Mouse (Mus musculus) kidney, adult 18-20 months (tissue): ENCODE results near the gene Tspan4.

Source experiments
- DNase-seq: peaks from one replicate; pipeline ENCODE4 v3.0.0; 2021

Tspan4 gene

DNA sequence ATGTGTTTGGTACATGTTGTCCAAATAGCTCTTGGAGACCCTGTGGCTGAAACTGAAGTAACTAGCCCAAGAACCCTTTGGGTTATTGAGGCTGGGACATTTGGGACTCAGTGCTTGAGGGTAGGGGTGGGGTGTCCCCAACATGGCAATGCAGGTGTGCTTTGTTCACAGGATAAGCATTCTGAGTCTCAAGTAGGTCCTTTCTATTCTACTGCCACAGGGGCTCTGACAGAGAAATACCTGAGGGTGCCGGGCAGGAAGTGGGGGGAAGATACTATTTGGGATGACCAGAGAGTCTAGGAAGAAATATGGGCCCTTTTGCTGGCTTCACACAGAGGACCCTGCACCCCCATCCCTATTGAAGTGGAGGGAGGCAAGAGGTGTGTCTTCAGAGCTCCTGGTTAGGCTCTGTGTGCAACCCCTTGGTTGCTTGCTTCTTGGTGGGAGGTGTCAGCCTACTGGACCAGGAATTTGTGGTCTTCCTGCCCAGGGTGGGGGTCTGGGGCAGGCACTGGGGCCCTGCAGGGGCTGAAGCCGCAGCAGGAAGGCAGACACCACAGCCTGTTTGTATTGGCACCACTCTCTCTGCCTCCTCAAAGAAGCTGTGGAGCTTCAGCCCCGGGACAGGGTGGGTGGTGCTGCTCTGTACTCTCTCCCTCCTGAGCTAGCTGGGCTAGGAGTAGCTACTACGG, 2.7 kb downstream of the Tspan4 start:
- no peak for DNase-seq

DNA sequence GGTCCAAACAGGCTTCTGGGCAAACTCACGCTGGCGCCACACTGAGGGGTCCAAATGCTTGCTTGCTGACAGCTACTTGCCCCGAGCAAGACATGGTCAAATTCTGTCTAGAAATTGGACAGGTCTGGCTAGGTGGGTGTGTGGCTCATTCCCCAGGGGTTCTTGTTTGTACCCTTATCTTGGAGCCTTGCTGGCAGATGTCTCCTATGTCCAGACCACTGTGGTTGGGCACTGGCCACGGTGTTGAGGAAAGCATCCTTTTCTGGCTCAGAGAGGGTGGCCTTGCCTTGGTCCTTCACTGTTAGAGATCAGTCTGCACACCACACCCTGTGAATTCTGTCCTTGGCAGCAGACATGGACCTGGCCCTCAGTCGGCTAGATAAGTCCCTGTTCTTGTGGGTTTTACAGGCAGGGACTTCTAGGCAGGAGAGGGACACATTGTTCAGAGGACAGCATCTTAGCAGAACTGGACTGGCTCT, 3.3 kb downstream of the Tspan4 start:
- DNase-seq: no peak

DNA sequence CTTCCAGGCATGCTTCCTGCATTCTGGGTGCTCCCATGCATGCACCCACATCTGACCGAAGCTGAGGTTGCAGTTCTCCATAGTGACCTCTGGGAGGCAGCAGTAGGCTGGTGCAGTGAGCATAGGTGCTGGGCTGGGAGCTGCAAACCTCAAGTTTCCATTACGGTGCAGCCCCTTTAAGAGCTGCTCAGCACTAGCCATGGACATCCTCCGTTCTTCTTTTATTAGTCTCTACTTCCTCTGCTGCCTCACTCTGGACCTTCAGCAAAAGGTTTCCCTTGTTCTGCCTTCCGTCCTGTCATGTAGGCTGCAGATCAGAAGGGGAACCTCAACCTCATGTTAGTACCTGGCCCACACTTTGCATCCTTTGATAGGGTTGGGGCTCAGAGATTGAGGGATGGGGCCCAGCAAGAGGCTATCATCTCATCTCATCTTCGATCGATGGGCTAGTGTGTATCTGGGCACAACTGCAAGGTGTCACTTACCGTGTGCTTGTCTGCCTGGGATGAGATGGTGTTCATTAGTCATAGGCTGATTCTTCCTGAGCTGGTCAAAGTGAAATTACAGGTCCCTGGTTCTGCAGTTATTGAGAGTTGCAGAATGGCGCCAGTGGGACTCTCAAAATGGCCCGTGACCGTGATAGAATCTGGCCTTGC, 5.9 kb downstream of the Tspan4 start:
- DNase-seq: peak; percentile 77

DNA sequence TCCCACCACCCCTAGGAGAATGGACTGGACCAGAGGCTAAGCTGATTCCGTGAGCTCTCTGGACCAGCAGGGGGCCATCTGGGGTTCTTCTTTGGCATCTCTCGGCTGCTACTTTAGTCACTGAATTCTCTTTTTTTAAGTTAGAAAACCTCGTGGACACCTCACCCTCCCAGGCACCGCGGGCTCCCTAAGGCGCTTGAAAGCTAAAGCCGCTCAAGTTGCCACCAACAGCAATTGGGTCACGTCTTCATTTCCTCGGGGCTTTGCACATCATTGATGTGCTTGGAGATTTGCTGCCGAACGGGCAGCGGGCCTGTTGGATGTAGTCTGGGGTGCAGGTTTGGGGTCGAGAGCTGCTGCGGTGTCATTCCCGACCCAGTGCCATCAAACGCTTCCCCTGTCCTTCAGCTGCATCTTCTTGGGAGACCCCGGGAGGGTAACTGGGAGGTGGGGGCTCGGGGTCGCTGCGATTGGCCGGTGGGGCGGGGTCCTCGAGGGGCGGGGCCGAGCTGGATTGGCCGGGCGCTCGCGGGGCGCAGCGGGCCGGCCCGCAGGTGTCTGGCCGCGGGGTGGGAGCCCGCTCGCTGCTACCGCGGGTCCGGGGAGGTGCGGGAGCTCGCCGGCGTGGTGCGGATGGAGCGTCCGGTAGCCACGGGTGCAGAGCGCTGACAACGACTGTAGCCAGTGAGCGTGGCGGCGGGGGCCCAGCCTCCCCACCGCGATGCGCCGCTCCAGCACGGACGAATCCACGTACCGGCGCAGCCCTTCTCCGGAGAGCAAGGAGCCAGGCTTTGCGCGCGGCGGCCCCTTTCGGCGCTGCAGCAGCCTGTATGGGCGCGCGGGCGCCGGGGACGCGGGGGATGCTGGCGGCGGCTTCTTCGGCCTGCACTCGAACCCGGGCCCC, 6.7 kb downstream of the Tspan4 start:
- peak; percentile 62 for DNase-seq

DNA sequence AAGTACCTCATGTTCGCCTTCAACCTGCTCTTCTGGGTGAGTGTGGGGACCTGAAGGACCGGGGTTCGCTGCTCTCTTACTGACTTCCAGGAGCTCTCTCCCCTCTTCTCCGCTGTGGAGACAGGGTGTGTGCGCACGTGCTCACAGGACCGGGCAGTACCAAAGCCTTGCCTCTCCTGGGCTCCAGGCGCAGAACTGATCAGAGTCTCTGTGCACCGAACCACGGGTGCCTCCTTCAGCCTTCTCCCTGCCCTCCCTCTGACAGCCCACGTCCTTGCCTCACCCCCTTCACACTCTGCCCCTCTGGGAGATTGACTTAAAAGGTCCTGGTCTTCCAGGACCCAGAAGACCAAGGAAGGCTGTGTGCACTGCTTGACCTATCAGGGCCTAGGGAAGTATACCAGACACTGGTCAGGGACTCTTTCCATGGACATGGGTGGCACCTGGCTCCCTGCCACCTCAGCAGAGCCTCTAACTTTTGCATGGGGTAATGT, 7.5 kb downstream of the Tspan4 start:
- no peak for DNase-seq

DNA sequence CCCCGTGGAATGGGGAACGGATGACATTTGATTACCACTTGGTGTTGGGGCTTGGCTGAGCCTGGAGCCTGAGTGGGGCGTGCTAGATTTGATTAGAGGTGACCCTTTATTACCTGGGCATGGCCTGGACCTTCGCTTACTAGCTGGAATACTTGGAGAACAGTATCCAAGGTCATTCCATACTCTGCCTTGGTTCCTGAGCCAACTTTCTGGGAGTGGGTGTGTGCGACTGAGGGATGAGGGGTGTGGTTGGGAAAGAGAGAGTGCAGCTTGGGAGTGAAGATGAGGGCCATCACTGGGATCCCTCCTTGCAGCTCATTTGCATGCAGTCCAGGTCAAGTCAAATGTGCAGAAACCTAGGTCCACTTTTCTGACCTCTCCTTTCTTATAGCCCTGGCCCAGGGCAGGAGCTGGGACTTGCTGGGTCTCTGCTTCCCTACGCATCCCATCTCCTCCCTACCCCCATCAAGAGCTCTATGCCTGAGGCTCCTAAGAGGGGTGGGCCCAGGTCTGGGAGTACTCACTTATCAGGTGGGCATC, 8.1 kb downstream of the Tspan4 start:
- DNase-seq: no peak

DNA sequence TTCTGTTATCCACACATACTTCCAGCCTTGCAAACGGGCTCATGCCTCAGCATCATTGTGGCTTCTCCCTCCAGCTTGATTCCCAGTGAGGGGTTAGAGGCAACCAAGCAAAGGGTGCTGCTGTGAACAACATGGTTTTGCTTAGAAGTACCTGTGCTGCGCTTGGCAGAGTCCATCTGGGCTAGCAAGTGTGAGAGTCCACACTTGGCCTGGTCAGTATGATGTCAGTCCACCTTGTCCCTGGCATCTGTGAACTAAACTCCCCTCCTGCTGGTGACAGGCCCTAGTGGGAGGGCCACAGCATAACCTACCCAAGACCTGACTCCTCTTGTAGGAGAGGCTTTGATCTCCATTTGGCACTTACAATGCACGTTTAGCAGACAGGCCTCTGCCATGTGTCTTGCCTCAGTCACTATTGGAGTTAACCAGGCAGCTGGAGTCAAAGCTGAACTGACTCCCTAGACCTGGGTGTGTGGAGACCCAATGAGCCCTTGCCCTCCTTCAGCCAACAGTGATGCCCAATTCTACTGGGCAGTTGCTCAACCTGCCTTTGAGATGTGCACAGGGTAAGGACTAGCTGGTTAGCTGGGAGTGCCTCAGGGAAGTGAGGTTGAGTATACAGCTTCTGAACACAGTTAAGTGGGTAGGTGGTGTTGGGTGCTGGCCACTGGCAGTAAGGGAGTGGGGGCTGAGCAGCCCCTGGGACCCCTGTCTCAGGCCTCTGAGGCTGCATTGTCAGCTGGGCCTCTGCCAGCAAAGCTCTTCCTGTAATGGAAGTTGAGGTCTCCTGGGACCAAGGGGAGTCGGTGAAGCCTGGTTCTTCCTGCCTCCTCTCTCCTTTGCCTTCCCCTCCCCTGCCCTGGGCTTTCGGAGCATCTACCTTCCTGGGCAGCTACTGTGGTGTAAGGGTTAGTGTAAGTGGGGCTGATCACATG, 9.4 kb downstream of the Tspan4 start:
- DNase-seq: no peak

DNA sequence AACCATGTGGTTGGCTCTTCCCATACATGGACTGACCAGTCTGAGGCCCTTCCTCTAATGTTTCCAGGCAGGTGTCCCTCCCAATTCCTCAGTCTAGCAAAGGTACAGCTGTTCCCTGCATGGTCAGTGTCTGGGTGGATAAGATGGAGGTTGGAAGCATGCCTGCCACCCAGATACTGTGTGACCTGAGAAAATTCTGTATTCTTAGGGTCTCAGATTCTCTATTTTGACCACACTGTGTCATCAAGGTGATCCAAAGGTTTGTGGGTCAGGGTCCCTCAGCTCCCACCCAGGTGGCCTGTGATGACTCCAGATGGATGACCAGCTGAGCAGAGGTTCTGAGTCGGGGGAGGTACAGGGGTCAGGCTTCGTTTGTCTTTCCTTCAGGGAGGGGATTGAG, 10.1 kb downstream of the Tspan4 start:
- DNase-seq: no peak

DNA sequence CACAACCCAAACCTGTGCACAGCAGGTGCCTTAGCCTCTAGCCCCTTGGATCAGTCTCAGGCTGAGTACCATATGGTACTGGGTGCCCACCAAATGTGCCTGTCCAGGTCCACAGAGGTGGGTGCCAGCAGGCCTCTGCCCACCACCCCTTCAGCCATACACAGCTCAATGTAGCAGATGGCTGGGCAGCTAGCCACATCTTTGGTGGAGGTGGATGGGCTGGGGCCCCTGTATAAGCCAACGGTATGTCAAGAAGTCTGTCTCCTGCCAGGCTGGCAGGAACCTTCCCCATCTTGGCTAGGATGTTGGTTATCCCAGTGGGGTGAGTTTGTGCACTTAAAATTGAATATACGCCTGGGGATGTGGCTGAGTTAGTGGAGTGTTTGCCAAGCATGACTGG, 10.6 kb downstream of the Tspan4 start:
- no peak for DNase-seq

DNA sequence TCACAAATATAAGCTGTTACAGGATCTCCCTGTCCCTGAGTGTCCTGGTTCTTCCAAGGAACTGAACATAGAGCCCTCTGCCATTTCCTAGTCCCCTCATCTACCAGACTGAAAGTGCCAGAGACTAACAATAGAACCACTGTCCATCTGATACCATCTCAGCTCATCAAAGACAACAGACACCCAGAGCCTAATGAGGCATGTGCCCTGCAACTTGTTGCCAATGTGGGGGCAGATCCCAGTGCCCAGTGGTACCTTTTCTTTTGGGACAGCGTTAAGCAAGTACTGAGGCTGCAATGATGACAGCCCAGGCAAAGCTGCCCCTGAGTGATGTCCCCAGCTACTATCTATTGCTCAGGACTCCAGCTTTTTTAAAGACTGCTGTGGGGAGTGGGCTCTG, 11.2 kb downstream of the Tspan4 start:
- no peak for DNase-seq

DNA sequence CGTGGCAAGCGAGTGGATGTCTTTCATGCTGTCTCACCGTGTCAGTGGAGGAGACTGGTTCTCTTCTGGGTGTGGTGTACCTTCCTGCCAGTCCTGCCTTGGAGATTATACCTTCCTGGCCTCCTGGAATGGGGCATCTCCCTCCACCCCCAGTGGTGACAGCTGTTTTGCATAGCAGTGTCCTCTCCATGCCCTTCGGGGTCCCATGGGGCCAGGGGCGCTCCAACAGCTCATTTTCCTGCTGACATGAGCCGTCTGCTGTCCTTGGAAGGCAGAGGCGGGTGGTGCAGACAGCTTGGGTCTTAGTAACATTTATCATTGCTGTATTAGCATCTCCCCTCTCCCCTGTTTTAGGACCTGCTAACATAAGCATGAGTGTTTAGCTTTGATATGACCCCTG, 12.1 kb downstream of the Tspan4 start:
- no peak for DNase-seq

DNA sequence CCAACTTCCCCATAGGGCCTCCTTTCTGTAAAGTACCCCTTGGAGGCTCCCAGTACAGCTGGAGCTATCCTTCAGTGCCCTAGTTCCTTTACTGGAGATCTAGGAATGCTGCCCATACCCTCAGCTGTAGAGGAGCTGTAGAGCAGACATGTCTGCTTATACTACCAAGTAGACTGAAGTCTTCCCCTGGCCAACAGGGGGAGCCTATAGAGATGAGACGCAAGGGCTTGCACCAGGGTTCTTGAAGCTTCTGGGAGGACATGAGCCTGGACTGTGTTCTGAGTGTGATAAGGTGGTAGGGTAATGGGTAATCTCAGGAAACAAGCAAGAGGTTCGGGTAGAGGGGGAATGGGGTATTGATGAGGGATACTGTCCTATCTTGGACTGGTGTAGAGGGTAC, 16.1 kb downstream of the Tspan4 start:
- DNase-seq: no peak

DNA sequence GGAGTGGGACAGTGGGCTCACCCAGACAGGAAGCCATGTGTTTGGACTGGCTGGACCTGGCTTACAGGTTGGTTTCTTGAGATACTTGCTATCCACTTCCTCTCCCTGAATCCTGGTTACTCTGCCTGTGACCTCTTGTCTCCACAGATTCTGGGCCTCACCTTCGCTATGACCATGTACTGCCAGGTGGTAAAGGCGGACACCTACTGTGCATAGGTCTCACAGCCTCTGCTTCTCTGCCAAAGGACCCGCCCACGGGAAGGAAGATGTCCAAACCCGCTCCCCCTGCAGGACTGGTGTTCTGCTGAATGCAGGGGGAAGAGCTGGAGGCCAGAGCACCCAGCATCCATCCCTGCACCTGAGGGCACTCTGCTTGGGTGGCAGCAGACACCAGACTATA, 17.7 kb downstream of the Tspan4 start:
- DNase-seq: no peak

DNA sequence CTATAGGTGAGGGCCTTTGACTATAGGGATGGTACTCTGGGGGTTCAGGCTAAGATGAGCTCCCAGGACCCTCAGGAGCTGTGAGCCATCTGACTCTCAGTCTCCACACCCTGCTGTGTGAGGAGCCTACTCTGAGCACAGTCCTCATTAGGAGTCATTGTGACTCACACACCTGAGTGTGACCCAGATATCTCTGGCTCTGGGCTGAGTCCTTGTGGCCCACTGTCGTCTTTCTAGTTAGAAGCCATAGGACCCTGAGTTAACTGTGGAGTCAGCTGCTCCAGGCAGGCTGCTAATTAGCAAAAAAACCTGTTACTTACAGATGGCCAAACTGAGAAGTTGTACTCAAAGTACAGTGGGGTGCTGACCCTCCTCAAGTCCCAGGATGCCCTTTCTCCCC, 18.7 kb downstream of the Tspan4 start:
- no peak for DNase-seq

DNA sequence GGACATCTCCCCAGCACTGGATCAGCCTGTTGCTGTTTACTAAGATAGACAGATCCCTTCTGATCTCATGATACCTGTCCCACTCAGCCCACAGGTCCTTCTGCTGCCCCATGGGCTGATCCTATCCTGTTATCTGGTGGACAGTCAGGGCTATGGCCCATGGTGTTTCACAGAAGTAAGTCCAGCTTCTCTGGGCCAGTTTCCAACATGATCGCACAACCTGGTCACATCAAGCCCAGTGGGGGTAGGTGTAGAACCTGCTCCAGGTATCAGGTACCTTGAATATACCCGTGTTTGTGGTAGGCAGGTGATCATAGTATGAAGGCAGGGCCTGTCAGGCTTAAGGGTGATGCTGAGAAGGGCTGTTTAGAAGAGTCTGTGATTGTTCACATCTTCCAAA, 20.3 kb downstream of the Tspan4 start:
- DNase-seq: no peak

DNA sequence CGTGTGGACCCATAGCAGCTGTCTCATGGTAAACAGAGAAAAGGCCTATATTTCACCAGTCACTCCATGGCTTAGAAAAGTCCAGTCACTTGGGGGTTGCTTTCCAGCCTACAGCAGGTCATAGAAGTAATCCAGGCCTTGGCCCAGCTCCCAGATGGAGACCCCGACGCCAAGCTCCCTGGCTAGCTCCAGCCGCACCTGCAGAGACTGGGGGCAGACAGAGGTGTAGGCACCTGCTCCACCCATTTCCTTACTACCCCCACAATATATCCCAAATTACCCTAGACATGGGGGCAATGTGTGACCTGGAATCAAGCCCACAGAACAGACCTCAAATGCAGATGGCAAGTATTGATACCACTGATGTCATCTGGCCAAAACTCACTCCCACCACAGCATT, 20.9 kb downstream of the Tspan4 start:
- DNase-seq: no peak

DNA sequence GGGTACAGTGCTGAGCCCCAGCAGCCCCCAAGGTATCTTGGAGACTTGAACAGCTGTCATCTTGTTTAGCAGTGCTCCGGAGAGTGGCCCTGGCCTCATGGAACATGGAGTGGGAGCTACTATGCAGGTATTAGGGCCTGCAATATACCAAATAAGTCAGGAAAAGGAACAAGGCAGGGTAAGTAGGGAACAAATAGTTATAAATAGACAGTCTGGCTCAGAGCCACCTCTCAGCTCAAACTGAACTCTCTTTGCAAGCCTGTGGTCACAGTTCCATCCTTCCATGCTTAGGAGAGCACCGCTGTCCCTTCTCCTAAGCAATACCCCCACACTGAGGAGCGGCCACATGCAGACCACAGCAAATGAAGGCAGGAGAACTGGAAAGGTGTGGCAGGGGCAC, 22.6 kb downstream of the Tspan4 start:
- no peak for DNase-seq

DNA sequence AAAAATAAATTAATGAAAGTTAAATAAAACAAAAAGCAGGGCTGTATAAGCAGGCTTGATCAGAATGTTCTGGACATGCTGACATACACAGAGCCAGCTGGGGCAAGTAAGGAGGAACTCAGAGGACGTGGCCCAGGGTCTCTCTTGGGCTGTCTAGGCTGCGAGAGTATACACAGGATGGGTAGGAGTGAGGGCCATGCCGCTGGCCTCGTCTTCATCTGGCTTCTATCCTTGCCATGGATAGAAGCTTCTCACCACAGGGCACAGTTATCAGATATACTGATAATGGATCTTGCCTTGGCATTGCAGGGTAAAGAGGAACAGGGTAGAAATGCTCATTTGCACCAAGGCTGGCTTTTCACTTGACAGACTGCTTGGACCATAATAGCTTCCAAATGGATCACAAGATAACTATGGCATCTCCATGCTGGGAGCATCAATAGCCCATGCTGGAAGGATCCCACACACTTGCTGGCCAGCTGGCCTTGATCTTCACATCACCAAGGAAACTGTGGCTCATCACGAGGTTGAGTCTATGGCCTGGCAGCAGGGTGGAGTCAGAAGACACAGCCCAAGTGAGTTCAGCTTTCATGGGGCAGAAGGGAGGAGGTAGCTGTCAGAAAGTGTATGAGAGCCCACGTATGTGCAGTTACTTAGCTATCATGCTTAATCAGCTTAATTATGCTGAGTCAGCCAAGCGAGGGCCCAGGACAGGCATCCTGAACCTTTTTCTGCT, 26.9 kb downstream of the Tspan4 start:
- no peak for DNase-seq

DNA sequence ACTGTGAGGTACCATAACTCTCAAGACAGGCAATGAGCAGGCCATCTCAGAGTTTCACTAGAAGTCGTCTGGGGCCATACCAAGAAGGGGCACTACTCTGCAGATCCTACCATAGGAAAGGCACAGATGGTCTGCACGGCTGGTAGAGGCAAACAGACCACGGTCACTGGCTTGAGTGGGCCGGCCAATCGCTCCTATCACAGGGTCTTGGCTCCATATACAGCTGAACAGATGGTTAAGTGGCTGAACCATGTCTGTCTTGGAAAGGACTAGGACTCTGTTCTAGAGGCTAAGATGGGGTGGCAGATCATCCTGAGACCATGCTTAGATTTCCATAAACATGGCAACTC, 27.5 kb downstream of the Tspan4 start:
- DNase-seq: no peak

DNA sequence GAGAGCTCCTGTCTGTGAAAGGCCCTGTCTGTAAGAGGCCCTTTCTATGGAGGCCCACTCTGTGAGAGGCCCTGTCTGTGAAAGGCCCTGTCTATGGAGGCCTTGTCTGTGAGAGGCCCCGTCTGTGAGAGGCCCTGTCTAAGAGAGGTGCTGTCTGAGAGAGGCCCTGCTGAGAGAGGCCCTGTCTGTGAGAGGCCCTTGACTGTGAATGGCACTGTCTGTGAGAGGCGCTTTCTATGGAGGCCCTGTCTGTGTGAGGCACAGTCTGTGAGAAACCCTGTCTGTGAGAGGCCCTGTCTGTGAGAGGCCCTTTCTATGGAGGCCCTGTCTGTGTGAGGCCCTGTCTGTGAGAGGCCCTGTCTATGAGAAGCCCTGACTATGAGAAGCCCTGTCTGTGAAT, 31.2 kb downstream of the Tspan4 start:
- no peak for DNase-seq

DNA sequence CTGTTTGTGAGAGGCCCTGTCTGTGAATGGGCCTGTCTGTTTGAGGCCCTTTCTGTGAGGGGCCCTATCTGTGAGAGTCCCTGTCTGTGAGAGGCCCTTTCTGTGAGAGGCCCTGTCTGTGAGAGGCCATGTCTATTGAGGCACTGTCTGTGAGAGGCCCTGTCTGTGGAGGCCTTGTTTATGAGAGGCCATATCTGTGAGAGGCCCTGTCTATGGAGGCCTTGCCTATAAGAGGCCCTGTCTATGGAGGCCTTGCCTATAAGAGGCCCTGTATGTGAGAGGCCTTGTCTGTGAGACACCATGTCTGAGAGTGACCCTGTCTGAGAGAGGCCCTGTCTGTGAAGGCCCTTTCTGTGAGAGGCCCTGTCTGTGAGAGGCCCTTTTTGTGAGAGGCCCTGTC, 33.1 kb downstream of the Tspan4 start:
- DNase-seq: no peak

DNA sequence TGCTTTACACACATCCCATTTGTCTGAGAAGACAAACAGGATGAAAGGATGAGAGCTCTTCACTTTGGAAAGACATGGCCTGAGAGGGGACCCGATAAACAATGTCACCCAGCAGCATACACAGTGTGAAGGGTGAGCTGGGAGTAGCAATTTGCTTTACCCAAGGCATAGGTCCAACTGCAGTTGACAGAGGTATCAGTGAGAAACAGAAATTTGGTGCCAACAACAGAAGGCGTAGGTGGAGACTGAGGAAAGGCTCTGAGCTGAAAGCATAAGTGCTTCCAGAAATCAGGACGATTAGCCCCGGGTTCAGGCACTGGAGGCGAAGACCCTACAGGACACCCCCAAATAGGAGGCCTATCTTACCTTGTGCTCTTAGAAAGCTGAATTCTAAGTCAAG, 35.2 kb downstream of the Tspan4 start:
- no peak for DNase-seq
